Mouse (Mus musculus): ENCODE measurements around the gene Fbxo42. TPM values are rescaled to one million over a fixed set of nuclear protein-coding genes. Genes with fewer than 3 reads are reported as not detected.

Gene Fbxo42
- polyA plus RNA-seq, 1 experiment from 2014 or later = 31.2 TPM

Other genes starting within 250 kb of the Fbxo42 start
- gene Padi2, start 241.6 kb upstream of the Fbxo42 start, polyA plus RNA-seq (2016; fragmentation: Nextera tagmentation; extraction: Ambion mirVana) = 1.2 and 1.3 TPM in 2 replicates
- 381 and 392 TPM in 2 replicates for gene Sdhb, start 186.7 kb upstream of the Fbxo42 start, polyA plus RNA-seq (2016; fragmentation: Nextera tagmentation; extraction: Ambion mirVana)
- gene Atp13a2, start 161.0 kb upstream of the Fbxo42 start, polyA plus RNA-seq (2016; fragmentation: Nextera tagmentation; extraction: Ambion mirVana) = 44.1 and 46.0 TPM in 2 replicates
- 512 and 562 TPM in 2 replicates for gene Mfap2, start 137.5 kb upstream of the Fbxo42 start, polyA plus RNA-seq (2016; fragmentation: Nextera tagmentation; extraction: Ambion mirVana)
- gene Crocc, start 87.4 kb upstream of the Fbxo42 start, polyA plus RNA-seq (2016; fragmentation: Nextera tagmentation; extraction: Ambion mirVana) = 11.1 and 13.2 TPM in 2 replicates
- 87.1 and 87.7 TPM in 2 replicates for gene Necap2, start 69.6 kb upstream of the Fbxo42 start, polyA plus RNA-seq (2016; fragmentation: Nextera tagmentation; extraction: Ambion mirVana)
- 0.28 TPM in 1 of 2 replicates, not detected in the other for gene Spata21, start 59.6 kb upstream of the Fbxo42 start, polyA plus RNA-seq (2016; fragmentation: Nextera tagmentation; extraction: Ambion mirVana)
- 34.2 and 34.5 TPM in 2 replicates for gene Szrd1, start 8.1 kb upstream of the Fbxo42 start, polyA plus RNA-seq (2016; fragmentation: Nextera tagmentation; extraction: Ambion mirVana)
- 6.7 and 7.1 TPM in 2 replicates for gene Rsg1, start 66.0 kb downstream of the Fbxo42 start, polyA plus RNA-seq (2016; fragmentation: Nextera tagmentation; extraction: Ambion mirVana)
- gene Arhgef19, start 91.6 kb downstream of the Fbxo42 start, polyA plus RNA-seq (2016; fragmentation: Nextera tagmentation; extraction: Ambion mirVana) = 9.1 and 10.8 TPM in 2 replicates
- 3.1 and 3.9 TPM in 2 replicates for gene Epha2, start 153.3 kb downstream of the Fbxo42 start, polyA plus RNA-seq (2016; fragmentation: Nextera tagmentation; extraction: Ambion mirVana)
- 0.43 and 0.63 TPM in 2 replicates for gene Fam131c, start 220.3 kb downstream of the Fbxo42 start, polyA plus RNA-seq (2016; fragmentation: Nextera tagmentation; extraction: Ambion mirVana)

All from limb, embryonic 12.5 days (tissue).